Mouse (Mus musculus): ENCODE results near the gene Ninj2. TPM values are rescaled to one million over a fixed set of nuclear protein-coding genes. Genes with fewer than 3 reads are reported as not detected.

The Ninj2 gene
- total and polyA plus RNA-seq, 3 experiments = 1.1 to 6.5 TPM; not detected in 1

DNA sequence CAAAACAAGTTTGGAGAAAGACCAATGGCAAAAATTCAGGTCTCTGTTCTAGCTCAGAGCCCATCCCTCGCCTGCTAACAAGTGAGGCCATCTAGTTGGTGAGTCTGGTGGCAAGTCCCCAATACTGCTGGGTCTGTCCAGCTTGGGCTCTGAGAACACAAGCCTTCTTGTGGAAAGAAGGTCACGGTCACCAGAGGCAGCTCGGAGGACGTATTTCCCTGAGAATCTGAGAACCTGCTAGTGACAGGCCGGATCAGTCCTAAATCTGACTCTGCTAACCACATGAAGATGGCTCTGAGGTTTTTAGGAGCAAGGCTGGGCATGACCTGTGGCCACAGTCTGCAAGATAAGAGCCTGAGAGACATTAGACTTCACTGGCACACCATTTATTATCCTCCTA is 153.5 kb downstream of the Ninj2 start:
- no peak overlapping the region for H3K27ac ChIP-seq (ENCODE audit: insufficient read depth, low read depth)
- DNase-seq (ENCODE audit: extremely low read depth) = no peak
- no peaks in the 10 kb centered on the region for H3K27me3 ChIP-seq (replicated peaks)
- H3K9ac ChIP-seq (ENCODE audit: insufficient read depth, low read depth) = no peak overlapping the region
- no peaks in the 10 kb centered on the region for H3K9me3 ChIP-seq (replicated peaks; ENCODE audit: low read length)
- no peaks in the 10 kb centered on the region for H3K79me2 ChIP-seq (replicated peaks; ENCODE audit: control insufficient read depth, extremely low read depth, insufficient read depth, poor library complexity, severe bottlenecking)
- in situ Hi-C loops (cut with MboI; ENCODE audit: low pct_ligation_motif_present, low pct_unique_long_range_greater_than_20kb, low sequenced_read_pairs) = no loop called here
- no peaks in the 10 kb centered on the region for H3K36me3 ChIP-seq (replicated peaks in 1 of 2; ENCODE audit: control insufficient read depth in 1 of 2, insufficient read depth in 1 of 2, low read length in 1 of 2)
- dilution Hi-C loops (cut with MboI; ENCODE audit: extremely low pct_ligation_motif_present, extremely low pct_unique_long_range_greater_than_20kb, low sequenced_read_pairs) = no loop called here
- no peak for TF ChIP-seq POLR2AphosphoS2 (IDR thresholded peaks at IDR 0.05; ENCODE audit: low read depth, low read length)
- no peak for TF ChIP-seq TCF12 (IDR thresholded peaks at IDR 0.05; ENCODE audit: low read depth, low read length)
- no peak for TF ChIP-seq MEF2A (IDR thresholded peaks at IDR 0.05; ENCODE audit: borderline replicate concordance, low read depth, low read length)
- no peak for TF ChIP-seq ZMIZ1 (IDR thresholded peaks at IDR 0.05; ENCODE audit: low read depth, low read length)
- no peak for TF ChIP-seq JUN (IDR thresholded peaks at IDR 0.05; ENCODE audit: insufficient read depth, low read depth, low read length)
- TF ChIP-seq TBP (conservative IDR thresholded peaks at IDR 0.05; ENCODE audit: low read depth, low read length) = no peak
- peaks cover 6 to 9% of the 10 kb centered on the region in 2 experiments for H3K4me1 ChIP-seq (ENCODE audit: control insufficient read depth in 1 of 2, insufficient read depth in 2 of 2)
- H3K4me2 ChIP-seq (ENCODE audit: insufficient read depth, low read depth, poor library complexity, severe bottlenecking) = no peak overlapping the region
- H3K4me3 ChIP-seq (replicated peaks in 1 of 3; ENCODE audit: low read depth in 2 of 3, low read length in 2 of 3, poor library complexity in 1 of 3) = no peak overlapping the region

- H3K9me3 ChIP-seq (replicated peaks; ENCODE audit: low read length) = no peaks in the 10 kb centered on the region
- H3K27me3 ChIP-seq (replicated peaks) = no peaks in the 10 kb centered on the region
- H3K36me3 ChIP-seq (replicated peaks in 1 of 2; ENCODE audit: control insufficient read depth in 1 of 2, insufficient read depth in 1 of 2, low read length in 1 of 2) = no peaks in the 10 kb centered on the region
- H3K9ac ChIP-seq (ENCODE audit: insufficient read depth, low read depth) = no peak overlapping the region
- dilution Hi-C loops (cut with MboI; ENCODE audit: extremely low pct_ligation_motif_present, extremely low pct_unique_long_range_greater_than_20kb, low sequenced_read_pairs) (no loop called here), in situ Hi-C loops (cut with MboI; ENCODE audit: low pct_ligation_motif_present, low pct_unique_long_range_greater_than_20kb, low sequenced_read_pairs) (no loop called here)
- TF ChIP-seq CHD1 (IDR thresholded peaks at IDR 0.05; ENCODE audit: low read depth, low read length) (no peak), SMC3 (IDR thresholded peaks at IDR 0.05; ENCODE audit: low read depth, low read length) (no peak), USF2 (conservative IDR thresholded peaks at IDR 0.05; ENCODE audit: low read depth, low read length) (no peak), MAZ (IDR thresholded peaks at IDR 0.05; ENCODE audit: low read depth, low read length) (no peak), POLR2AphosphoS2 (IDR thresholded peaks at IDR 0.05; ENCODE audit: low read depth, low read length) (no peak), SIN3A (IDR thresholded peaks at IDR 0.05; ENCODE audit: low read length) (no peak), ELF1 (IDR thresholded peaks at IDR 0.05; ENCODE audit: low read depth, low read length) (no peak), KAT2A (IDR thresholded peaks at IDR 0.05; ENCODE audit: insufficient replicate concordance, low read length) (no peak)
- DNase-seq (ENCODE audit: extremely low read depth) = no peak
- H3K79me2 ChIP-seq (replicated peaks; ENCODE audit: control insufficient read depth, extremely low read depth, insufficient read depth, poor library complexity, severe bottlenecking) = no peaks in the 10 kb centered on the region
- H3K4me3 ChIP-seq (replicated peaks in 1 of 3; ENCODE audit: low read depth in 2 of 3, low read length in 2 of 3, poor library complexity in 1 of 3) = no peak overlapping the region
- no peak overlapping the region for H3K4me2 ChIP-seq (ENCODE audit: insufficient read depth, low read depth, poor library complexity, severe bottlenecking)
- no peak overlapping the region for H3K27ac ChIP-seq (ENCODE audit: insufficient read depth, low read depth)
- peaks cover 6 to 9% of the 10 kb centered on the region in 2 experiments for H3K4me1 ChIP-seq (ENCODE audit: control insufficient read depth in 1 of 2, insufficient read depth in 2 of 2)
These were observed 156.7 kb downstream of the Ninj2 start for GRCm38 (mm10) chr6:120249831-120250230.

Other genes with a start within 250 kb of the Ninj2 start
- 2.5 TPM in 2 replicates for gene Erc1, start 245.2 kb upstream of the Ninj2 start, total RNA-seq (2012; rRNA removed)
- 1.4 and 1.5 TPM in 2 replicates for gene Erc1, start 245.2 kb upstream of the Ninj2 start, total RNA-seq (2014; rRNA removed)
- 3.3 and 3.8 TPM in 2 replicates for gene Erc1, start 245.2 kb upstream of the Ninj2 start, polyA plus RNA-seq (2012; ENCODE audit: insufficient read length, low read depth)
- 8.4 and 10.2 TPM in 2 replicates for gene Rad52, start 190.7 kb upstream of the Ninj2 start, total RNA-seq (2012; rRNA removed)
- 12.2 and 14.2 TPM in 2 replicates for gene Rad52, start 190.7 kb upstream of the Ninj2 start, total RNA-seq (2014; rRNA removed)
- 8.8 and 9.3 TPM in 2 replicates for gene Rad52, start 190.7 kb upstream of the Ninj2 start, polyA plus RNA-seq (2012; ENCODE audit: insufficient read length, low read depth)
- gene Wnk1, start 54.7 kb upstream of the Ninj2 start, total RNA-seq (2012; rRNA removed) = 113 and 125 TPM in 2 replicates
- 84.8 and 97.2 TPM in 2 replicates for gene Wnk1, start 54.7 kb upstream of the Ninj2 start, total RNA-seq (2014; rRNA removed)
- 179 and 216 TPM in 2 replicates for gene Wnk1, start 54.7 kb upstream of the Ninj2 start, polyA plus RNA-seq (2012; ENCODE audit: insufficient read length, low read depth)
- not detected in 2 replicates for gene D330020A13Rik, start 201.0 kb downstream of the Ninj2 start, total RNA-seq (2012; rRNA removed)
- not detected in 2 replicates for gene D330020A13Rik, start 201.0 kb downstream of the Ninj2 start, total RNA-seq (2014; rRNA removed)
- not detected in 2 replicates for gene D330020A13Rik, start 201.0 kb downstream of the Ninj2 start, polyA plus RNA-seq (2012; ENCODE audit: insufficient read length, low read depth)
- 0.08 and 0.47 TPM in 2 replicates for gene B4galnt3, start 201.2 kb downstream of the Ninj2 start, total RNA-seq (2012; rRNA removed)
- 0.12 and 0.21 TPM in 2 replicates for gene B4galnt3, start 201.2 kb downstream of the Ninj2 start, total RNA-seq (2014; rRNA removed)
- 0.25 and 0.44 TPM in 2 replicates for gene B4galnt3, start 201.2 kb downstream of the Ninj2 start, polyA plus RNA-seq (2012; ENCODE audit: insufficient read length, low read depth)